Mouse (Mus musculus) liver, embryonic 14.5 days (tissue): ENCODE measurements around the gene Mob3a.

Experiments used
- CTCF ChIP-seq: IDR thresholded peaks from 2 replicates; pipeline ENCODE4 v1.5.1; 2016; ENCODE audit warnings: antibody characterized with exemption, low read depth, control low read depth
- EP300 ChIP-seq: IDR thresholded peaks from 2 replicates; pipeline ENCODE4 v1.6.1; 2016; ENCODE audit warnings: antibody characterized with exemption, low read depth

GRCm38 (mm10) chr10:80655406-80656129 is 46.2 kb downstream of the Mob3a start:
- TF ChIP-seq CTCF, result no peak
- TF ChIP-seq EP300, result no peak
